Mouse (Mus musculus) liver, embryonic 13.5 days (tissue): Measurements from ENCODE around the gene Fezf2. TPM values are rescaled to one million over a fixed set of nuclear protein-coding genes. Genes with fewer than 3 reads are reported as not detected.

Source experiments
- ATAC-seq: fragments of 200-750 bp; cut with Nextera tagmentation; 2 replicates; pipeline ENCODE4 v1.8.0; 2017; ENCODE audit warnings: low read depth, mild to moderate bottlenecking, moderate number of reproducible peaks, moderate library complexity
- DNase-seq: peaks from one replicate; pipeline ENCODE4 v3.0.0; 2022
- H3K27ac ChIP-seq: fragments of 300-500 bp; sonication (generic); 2 replicates; pipeline ENCODE4 v1.5.1; 2015; ENCODE audit warnings: moderate library complexity, mild to moderate bottlenecking, inconsistent platforms
- H3K27me3 ChIP-seq: fragments of 300-500 bp; sonication (generic); 2 replicates; pipeline ENCODE4 v1.6.1; 2015; ENCODE audit warnings: mild to moderate bottlenecking, inconsistent platforms
- H3K36me3 ChIP-seq: fragments of 300-500 bp; sonication (generic); 2 replicates; pipeline ENCODE4 v1.6.1; 2015; ENCODE audit warnings: mild to moderate bottlenecking, inconsistent platforms
- H3K4me1 ChIP-seq: fragments of 300-500 bp; sonication (generic); replicated peaks from 2 replicates; pipeline ENCODE4 v1.6.1; 2015; ENCODE audit warnings: inconsistent platforms
- H3K4me2 ChIP-seq: fragments of 300-500 bp; sonication (generic); 2 replicates; pipeline ENCODE4 v1.6.1; 2015; ENCODE audit warnings: inconsistent platforms, mild to moderate bottlenecking, moderate library complexity
- H3K4me3 ChIP-seq: fragments of 300-500 bp; sonication (generic); replicated peaks from 2 replicates; pipeline ENCODE4 v1.5.1; 2015; ENCODE audit warnings: mild to moderate bottlenecking, inconsistent platforms
- H3K9ac ChIP-seq: fragments of 300-500 bp; sonication (generic); 2 replicates; pipeline ENCODE4 v1.6.1; 2015; ENCODE audit warnings: mild to moderate bottlenecking, inconsistent platforms
- H3K9me3 ChIP-seq: fragments of 300-500 bp; sonication (generic); replicated peaks from 2 replicates; pipeline ENCODE4 v1.6.1; 2016; ENCODE audit warnings: inconsistent platforms
- WGBS: fragments of 180-500 bp; shearing (Covaris S2); methylation state at CpG from one replicate; pipeline ENCODE4 v1.1.7; 2015; ENCODE audit not compliant: insufficient replicate concordance; 5-methylcytosine and 5-hydroxymethylcytosine counted together
- polyA plus RNA-seq: library from polyadenylated mRNA; unstranded; fragments of >200 nt; fragmentation: Nextera tagmentation; extraction: Ambion mirVana; gene quantifications from 2 replicates; pipeline ENCODE4 v1.2.1, GENCODE M21; 2015

Gene Fezf2
- polyA plus RNA-seq, 1 experiment from 2014 or later = not detected

DNA sequence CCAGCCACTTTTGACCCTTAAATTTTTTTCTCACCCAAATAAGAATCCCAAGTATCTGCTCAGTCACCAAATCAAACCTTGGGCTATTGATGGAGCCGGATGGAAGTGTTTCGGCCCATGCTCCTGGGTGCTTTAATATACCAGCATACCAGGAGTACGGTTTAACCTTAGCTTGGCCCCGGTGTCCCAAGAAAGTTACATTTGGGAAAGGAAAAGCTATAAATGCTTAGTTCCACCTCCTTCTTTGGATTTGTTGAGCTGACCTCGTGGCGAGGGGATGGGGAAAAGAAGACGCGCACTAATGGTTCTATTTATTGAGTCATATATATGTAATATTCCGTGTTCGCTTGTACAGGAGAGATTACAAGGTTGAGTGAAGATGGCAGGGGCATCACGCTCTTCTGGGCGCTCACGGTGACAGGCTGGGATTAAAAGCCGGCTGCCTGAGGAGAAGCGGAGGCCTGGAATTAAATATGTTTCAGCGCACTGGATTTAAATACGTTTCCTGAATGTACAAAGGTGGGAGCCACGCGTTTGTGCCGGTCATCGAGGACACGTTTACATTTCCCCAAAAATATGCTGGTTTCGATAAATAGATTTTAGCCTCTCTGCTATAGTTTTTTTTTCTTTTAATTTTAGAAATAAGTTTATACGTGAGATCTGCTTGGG, 6.1 kb downstream of the Fezf2 start:
- Histone ChIP-seq H3K36me3 (no peaks in the 10 kb centered on the region), H3K9me3 (no peaks in the 10 kb centered on the region), H3K4me2 (no peak overlapping the region), H3K9ac (no peak overlapping the region), H3K4me3 (no peak overlapping the region), H3K27me3 (peaks cover 100% of the 10 kb centered on the region), H3K4me1 (no peaks in the 10 kb centered on the region), H3K27ac (no peak overlapping the region)
- DNase-seq = no peak
- 4% methylated on average over 24 of the region's 24 CpGs for whole genome bisulfite sequencing
- ATAC-seq = no peak

DNA sequence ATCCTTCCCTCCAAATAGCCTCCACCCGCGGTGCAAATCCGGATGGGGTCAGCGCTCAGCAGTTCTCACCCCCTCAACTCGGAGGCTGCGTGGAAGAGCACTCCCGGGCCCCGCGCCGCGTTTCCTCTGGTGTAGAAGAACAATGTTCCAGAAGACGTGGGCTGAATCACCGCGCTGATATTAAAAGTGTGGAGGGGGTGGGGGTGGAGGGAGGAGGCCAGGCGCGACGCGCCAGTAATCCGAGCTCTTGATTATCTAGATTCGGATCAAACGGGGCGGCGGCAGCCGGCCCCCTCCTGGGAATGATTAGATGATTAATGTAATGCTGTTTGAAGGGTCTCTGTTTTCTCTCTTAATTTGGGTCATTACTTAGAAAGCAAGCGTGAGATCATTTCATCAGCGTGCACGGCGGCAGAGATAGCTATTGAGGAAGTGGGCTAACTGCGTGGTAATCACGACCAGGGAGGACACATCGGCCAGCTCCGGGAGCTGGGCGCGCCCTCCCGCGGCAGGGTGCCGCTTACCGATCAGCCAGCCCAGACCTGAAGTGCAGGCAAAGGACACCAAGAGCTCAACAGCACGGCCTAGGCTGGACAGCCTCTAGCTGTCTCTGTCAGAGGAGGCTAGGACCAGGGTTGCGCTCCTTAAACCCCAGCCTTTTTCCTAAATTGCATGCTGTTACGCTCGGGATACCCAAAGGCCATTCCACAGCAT, 6.8 kb downstream of the Fezf2 start:
- no peaks in the 10 kb centered on the region for H3K9me3 ChIP-seq
- ATAC-seq (no peak), DNase-seq (no peak)
- H3K4me1 ChIP-seq = no peaks in the 10 kb centered on the region
- no peak overlapping the region for H3K4me3 ChIP-seq
- 2% methylated on average over 42 of the region's 42 CpGs for WGBS
- no peak overlapping the region for H3K27ac ChIP-seq
- H3K4me2 ChIP-seq = no peak overlapping the region
- H3K36me3 ChIP-seq = no peaks in the 10 kb centered on the region
- peaks cover 100% of the 10 kb centered on the region for H3K27me3 ChIP-seq
- H3K9ac ChIP-seq = no peak overlapping the region

DNA sequence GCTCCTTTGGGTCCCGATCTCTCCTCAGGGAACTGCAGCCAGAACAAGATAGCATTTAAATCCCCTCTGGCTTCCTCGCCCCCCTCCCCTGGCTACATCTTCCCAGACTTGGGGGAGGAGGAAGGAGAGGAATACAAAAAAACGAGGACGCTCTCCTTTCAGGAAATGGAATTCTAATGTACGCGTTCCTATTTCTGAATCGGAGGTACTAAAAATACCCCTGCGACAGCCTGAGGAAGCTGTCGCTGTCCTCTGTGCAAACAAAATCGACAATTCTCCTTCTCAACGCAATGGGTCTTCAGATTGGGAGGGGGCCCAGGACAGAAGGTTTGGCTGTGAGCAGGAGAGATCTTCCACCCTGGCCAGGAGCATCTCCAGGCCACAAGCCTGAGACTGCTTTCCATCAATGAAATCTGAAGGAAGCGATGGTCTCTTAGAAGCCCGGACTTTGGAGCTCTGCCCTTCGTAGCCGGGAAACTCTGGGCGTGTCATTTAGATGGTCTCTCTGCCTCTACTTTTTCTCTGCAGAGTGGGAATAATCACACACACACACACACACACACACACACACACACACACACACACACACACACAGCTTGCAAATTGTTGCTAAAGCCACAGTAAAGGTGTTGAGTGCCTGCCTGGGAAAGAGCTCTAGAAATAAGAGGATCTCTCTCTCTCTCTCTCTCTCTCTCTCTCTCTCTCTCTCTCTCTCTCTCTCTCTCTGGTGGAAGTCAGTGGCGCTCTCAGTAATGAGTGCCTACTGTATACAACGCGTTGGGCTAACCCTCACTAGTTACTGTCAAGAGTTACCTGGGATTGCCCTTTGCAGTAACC, 7.5 kb downstream of the Fezf2 start:
- 3% methylated on average over 19 of the region's 19 CpGs for WGBS

DNA sequence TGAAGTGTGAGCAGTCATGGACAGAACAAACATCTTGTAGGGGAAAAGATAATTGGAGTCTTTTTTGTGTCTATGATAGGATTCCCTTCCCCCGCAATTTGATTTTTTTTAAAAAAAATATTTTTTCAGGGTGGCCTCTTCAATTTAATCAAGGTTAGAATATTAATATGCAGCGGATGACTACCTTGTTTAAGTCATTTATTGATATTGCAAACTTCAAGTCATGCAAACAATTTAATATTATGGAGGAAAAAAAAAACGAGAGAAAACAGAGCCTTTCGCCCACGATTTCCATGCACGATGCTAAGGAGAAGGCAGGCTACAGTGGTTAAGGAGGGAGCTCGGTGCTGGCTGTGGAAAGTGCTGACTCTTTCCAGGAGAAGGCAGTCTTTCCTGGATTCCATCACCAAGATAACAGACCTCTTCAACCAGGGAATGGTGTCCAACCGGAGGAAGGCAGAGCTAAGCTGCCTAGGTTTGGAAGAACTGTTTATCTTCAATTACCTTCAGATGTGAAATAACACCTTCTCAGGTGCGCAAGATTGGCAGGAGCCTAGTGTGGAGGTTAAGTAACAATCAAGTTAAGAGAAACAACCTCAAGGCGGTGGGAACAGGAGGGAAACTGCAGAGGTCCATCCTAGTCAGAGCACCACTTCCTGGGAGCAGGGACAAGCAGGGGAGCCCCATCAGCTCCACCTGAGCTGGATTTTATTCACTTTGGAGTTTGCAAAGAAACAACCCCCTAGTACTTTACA, 9.0 kb downstream of the Fezf2 start:
- WGBS = 3% methylated on average over 10 of the region's 10 CpGs
- H3K9me3 ChIP-seq = no peaks in the 10 kb centered on the region
- H3K36me3 ChIP-seq = no peaks in the 10 kb centered on the region
- ATAC-seq (no peak), DNase-seq (no peak)
- H3K9ac ChIP-seq = no peak overlapping the region
- H3K27me3 ChIP-seq = peaks cover 99% of the 10 kb centered on the region
- H3K4me3 ChIP-seq = no peak overlapping the region
- H3K4me1 ChIP-seq = no peaks in the 10 kb centered on the region
- H3K27ac ChIP-seq = no peak overlapping the region
- H3K4me2 ChIP-seq = no peak overlapping the region

More for the DNA sequence above, 7.5 kb downstream of the Fezf2 start:
- no peak for DNase-seq
- no peaks in the 10 kb centered on the region for H3K36me3 ChIP-seq
- H3K4me2 ChIP-seq = no peak overlapping the region
- H3K27me3 ChIP-seq = peaks cover 99% of the 10 kb centered on the region
- ATAC-seq = no peak
- no peak overlapping the region for H3K27ac ChIP-seq
- no peak overlapping the region for H3K9ac ChIP-seq
- no peaks in the 10 kb centered on the region for H3K4me1 ChIP-seq
- no peaks in the 10 kb centered on the region for H3K9me3 ChIP-seq
- no peak overlapping the region for H3K4me3 ChIP-seq

DNA sequence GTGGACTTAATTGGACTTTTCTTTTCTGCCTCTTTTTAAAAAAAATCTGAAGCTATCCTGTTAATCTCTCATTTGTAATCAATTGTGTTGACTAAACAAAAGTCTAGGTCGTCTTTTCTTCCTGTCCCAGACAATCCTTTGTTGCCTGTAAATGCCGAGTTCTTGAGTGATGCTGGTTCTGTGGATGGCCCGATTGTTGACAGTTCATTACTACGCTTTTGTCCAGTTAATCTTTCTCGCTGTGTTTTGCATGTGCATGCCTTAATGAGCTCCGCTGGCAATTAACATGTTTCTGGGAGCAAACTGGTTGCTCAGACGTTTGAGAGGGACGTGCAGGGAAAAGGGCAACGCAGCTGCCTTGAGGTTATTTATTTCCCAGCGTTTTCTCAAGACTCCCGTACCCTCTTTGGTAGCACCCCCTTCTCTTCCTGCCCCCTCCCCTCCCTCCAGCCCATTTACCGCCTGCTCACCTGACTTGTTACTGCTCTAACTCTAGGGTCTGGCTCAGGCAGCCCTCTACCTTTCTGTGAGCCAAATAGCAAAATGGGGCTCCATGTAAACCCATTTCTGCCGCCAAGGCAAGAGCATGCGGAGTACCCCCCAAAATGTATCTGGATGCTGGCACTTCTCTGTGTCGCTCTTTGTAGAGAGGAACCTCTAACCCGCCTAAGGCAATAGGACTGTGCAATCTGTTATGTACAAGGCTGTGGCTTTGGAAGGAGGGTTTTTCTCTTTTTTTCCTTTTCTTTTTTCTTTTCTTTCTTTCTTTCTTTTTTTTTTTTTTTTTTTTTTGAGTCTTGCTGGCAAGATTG, 9.8 kb downstream of the Fezf2 start:
- H3K4me3 ChIP-seq = no peak overlapping the region
- DNase-seq (no peak), ATAC-seq (no peak)
- no peaks in the 10 kb centered on the region for H3K4me1 ChIP-seq
- no peak overlapping the region for H3K4me2 ChIP-seq
- H3K36me3 ChIP-seq = no peaks in the 10 kb centered on the region
- peaks cover 92% of the 10 kb centered on the region for H3K27me3 ChIP-seq
- no peaks in the 10 kb centered on the region for H3K9me3 ChIP-seq
- 5% methylated on average over 16 of the region's 16 CpGs for WGBS
- no peak overlapping the region for H3K9ac ChIP-seq
- H3K27ac ChIP-seq = no peak overlapping the region

DNA sequence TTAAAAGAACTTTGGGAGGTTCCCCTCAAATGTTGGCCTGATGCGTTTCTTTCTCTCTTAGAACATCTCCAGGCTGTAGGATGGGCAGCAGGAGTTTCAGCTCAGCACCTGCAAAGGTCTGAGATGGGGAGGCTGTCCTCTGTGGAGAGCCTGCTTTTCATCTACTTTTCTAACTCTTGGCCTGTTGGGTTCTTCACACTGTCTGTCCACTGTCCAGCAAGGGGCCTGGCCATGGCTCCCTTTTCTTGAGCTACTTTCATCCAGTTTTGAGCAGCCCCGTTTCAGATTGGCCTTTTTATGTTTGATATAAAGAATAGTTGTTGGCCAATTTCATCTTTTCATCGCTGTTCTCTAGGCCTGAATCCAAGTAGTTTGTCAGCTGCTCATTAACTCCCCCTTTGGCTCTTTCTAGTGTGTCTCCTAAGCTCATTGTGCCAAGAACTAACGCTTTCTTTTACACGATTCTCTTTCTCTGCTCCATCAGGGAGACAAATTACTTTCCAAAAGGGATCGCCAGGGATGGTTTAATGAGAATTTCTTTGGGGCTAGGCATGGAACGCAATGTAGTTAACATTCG, 10.5 kb downstream of the Fezf2 start:
- no peaks in the 10 kb centered on the region for H3K9me3 ChIP-seq
- no peak overlapping the region for H3K4me2 ChIP-seq
- no peaks in the 10 kb centered on the region for H3K36me3 ChIP-seq
- ATAC-seq (no peak), DNase-seq (no peak)
- no peak overlapping the region for H3K4me3 ChIP-seq
- WGBS = 10% methylated on average over 8 of the region's 8 CpGs
- no peaks in the 10 kb centered on the region for H3K4me1 ChIP-seq
- no peak overlapping the region for H3K27ac ChIP-seq
- H3K27me3 ChIP-seq = peaks cover 85% of the 10 kb centered on the region
- no peak overlapping the region for H3K9ac ChIP-seq

DNA sequence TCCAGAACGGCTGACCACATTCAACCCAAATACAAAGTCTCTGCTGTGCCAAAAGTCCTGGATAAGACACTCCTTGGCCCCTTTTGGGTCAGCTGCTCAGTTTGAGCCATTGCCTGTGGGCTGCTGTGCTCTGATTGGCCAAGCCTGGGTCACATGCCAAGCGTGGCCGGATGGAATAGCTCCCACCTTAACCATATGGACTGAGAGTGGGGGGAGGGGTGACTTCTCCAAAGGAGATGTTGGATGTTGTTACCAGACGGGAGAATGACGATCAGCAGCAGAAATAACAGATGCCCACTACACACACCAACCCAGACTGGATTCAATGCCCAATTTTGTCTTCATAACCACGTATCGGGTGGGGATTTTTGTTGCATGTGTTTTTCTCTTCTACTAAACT, 13.1 kb downstream of the Fezf2 start:
- 28% methylated on average over 7 of the region's 7 CpGs for WGBS
- Histone ChIP-seq H3K9me3 (no peaks in the 10 kb centered on the region), H3K27me3 (peaks cover 59% of the 10 kb centered on the region), H3K27ac (no peak overlapping the region), H3K9ac (no peak overlapping the region), H3K4me1 (no peaks in the 10 kb centered on the region), H3K4me2 (no peak overlapping the region), H3K4me3 (no peak overlapping the region), H3K36me3 (no peaks in the 10 kb centered on the region)
- ATAC-seq = no peak
- no peak for DNase-seq

DNA sequence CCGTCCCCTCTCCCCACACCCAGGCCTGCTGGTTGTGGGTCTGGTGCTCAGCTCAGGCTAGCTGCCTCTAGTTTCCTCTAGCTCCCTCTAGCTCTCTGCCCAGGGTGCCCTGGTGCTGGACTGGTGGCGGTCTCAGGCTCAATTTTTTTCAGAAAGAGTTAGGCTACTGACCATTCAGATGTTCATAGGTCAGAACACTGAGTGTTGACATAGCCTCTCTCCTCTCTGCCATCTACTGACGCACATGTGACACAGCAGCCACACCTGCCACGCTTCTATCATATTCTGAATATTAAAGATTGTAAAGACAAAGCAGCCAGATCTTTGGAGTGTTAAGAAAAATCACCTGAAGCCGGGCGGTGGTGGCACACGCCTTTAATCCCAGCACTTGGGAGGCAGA, 14.4 kb downstream of the Fezf2 start:
- H3K27me3 ChIP-seq = peaks cover 46% of the 10 kb centered on the region
- no peak overlapping the region for H3K27ac ChIP-seq
- H3K9me3 ChIP-seq = no peaks in the 10 kb centered on the region
- H3K4me2 ChIP-seq = no peak overlapping the region
- DNase-seq (no peak), ATAC-seq (no peak)
- no peak overlapping the region for H3K4me3 ChIP-seq
- no peaks in the 10 kb centered on the region for H3K4me1 ChIP-seq
- H3K9ac ChIP-seq = no peak overlapping the region
- no peaks in the 10 kb centered on the region for H3K36me3 ChIP-seq
- WGBS = 54% methylated on average over 7 of the region's 7 CpGs

DNA sequence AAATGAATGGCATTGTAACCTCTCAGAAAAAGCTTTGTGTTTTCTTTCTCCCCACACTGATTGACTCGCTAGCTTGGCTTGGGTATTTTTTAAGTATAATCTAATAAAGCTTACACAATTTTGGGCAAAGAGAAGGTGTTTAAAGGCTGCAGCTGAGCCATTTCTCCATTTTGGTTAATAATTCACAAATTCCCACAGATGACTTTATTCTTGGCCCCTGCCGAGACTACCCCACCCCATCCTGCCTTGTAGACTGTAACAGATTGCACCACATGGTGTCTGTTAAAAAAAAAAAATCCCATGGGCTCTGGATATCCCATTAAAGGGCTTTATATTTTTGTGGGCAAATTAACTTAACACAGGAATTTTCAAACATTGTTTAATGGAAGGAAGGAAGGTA, 44.9 kb downstream of the Fezf2 start:
- no peak overlapping the region for H3K4me2 ChIP-seq
- DNase-seq = no peak
- H3K4me1 ChIP-seq = no peaks in the 10 kb centered on the region
- H3K4me3 ChIP-seq = no peak overlapping the region
- WGBS = 61% methylated on average over 2 of the region's 2 CpGs
- no peaks in the 10 kb centered on the region for H3K9me3 ChIP-seq
- H3K36me3 ChIP-seq = 0 out of 2 replicates have a peak, but pooled peaks cover 10% of the 10 kb centered on the region
- H3K27ac ChIP-seq = no peak overlapping the region
- H3K27me3 ChIP-seq = no peaks in the 10 kb centered on the region
- ATAC-seq = no peak
- H3K9ac ChIP-seq = no peak overlapping the region

DNA sequence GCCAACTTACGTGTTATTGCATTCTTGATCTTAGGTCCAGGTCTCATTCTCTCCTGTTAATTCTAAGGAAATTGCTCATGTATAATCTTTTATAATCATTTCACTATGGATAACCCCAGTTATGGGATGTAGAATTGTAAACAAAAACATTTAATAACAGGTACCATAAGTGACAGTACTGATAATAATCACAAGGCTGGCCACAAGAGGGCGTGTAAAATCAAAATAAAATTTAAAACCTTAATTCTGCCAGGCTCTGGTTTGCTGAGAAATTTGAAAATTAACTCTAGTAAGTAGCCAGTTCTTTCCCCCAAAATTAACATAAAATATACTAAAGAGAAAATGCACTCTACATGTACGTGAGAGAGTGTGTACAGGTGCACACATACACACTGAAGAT, 47.3 kb downstream of the Fezf2 start:
- DNase-seq = no peak

More for the DNA sequence above, 47.3 kb downstream of the Fezf2 start:
- 58% methylated on average over 3 of the region's 3 CpGs for WGBS
- Histone ChIP-seq H3K4me2 (no peak overlapping the region), H3K4me1 (no peaks in the 10 kb centered on the region), H3K36me3 (0 out of 2 replicates have a peak, but pooled peaks cover 12% of the 10 kb centered on the region), H3K27me3 (no peaks in the 10 kb centered on the region), H3K4me3 (no peak overlapping the region), H3K9ac (no peak overlapping the region), H3K27ac (no peak overlapping the region), H3K9me3 (no peaks in the 10 kb centered on the region)
- no peak for ATAC-seq
